Mouse (Mus musculus): ENCODE measurements at regions not wholly inside any gene's neighbourhood (a gene's known extent, or its start where the extent isn't known, plus 50 kb on each side); places are given as distances from the start of the nearest gene placed in this dataset.

GRCm38 (mm10) chr8:42973619-42974539 lies 167.4 kb downstream of the Triml1 start:
- no peak for DNase-seq (ENCODE audit: low read depth, low spot score)

GRCm38 (mm10) chr8:42972545-42972944 lies 168.7 kb downstream of the Triml1 start:
- no peak for DNase-seq (ENCODE audit: low read depth, low spot score)

GRCm38 (mm10) chr8:42967862-42968395 lies 173.4 kb downstream of the Triml1 start:
- no peak for DNase-seq (ENCODE audit: low read depth, low spot score)

GRCm38 (mm10) chr8:42964507-42964906 lies 176.8 kb downstream of the Triml1 start:
- no peak for DNase-seq (ENCODE audit: low read depth, low spot score)

GRCm38 (mm10) chr8:42958052-42958805 lies 183.1 kb downstream of the Triml1 start:
- DNase-seq (ENCODE audit: low read depth, low spot score), result peak; percentile 51

GRCm38 (mm10) chr8:42932609-42933008 lies 208.7 kb downstream of the Triml1 start:
- DNase-seq (ENCODE audit: low read depth, low spot score), result no peak

- no peak for DNase-seq (ENCODE audit: low read depth, low spot score)
Observed at GRCm38 (mm10) chr8:42891658-42892057, 249.6 kb downstream of the Triml1 start.

- no peak for DNase-seq (ENCODE audit: low read depth, low spot score)
Observed at GRCm38 (mm10) chr8:42886516-42886915, 254.8 kb downstream of the Triml1 start.

- DNase-seq (ENCODE audit: low read depth, low spot score), result no peak
Observed at GRCm38 (mm10) chr8:42870262-42870661, 271.0 kb downstream of the Triml1 start.

Measured in brain, embryonic 18.5 days (tissue).